Mouse (Mus musculus) hindbrain, embryonic 12.5 days (tissue): Measurements from ENCODE around the gene Phf20. TPM values are rescaled to one million over a fixed set of nuclear protein-coding genes. Genes with fewer than 3 reads are reported as not detected.
"Not testable (repeated sequence)": the region's sequence is repeated elsewhere in the genome, so short reads cannot be mapped to it uniquely, and the experiment has no call there.

Source experiments
- ATAC-seq: fragments of 200-750 bp; cut with Nextera tagmentation; 2 replicates; pipeline ENCODE4 v1.8.0; 2017; ENCODE audit warnings: moderate TSS enrichment; ENCODE audit not compliant: low FRiP score
- H3K27ac ChIP-seq: fragments of 300-500 bp; sonication (generic); 2 replicates; pipeline ENCODE4 v1.5.1; 2016; ENCODE audit warnings: mild to moderate bottlenecking
- H3K27me3 ChIP-seq: fragments of 300-500 bp; sonication (generic); 2 replicates; pipeline ENCODE4 v1.6.1; 2016; ENCODE audit warnings: mild to moderate bottlenecking
- H3K36me3 ChIP-seq: fragments of 300-500 bp; sonication (generic); 2 replicates; pipeline ENCODE4 v1.6.1; 2016; ENCODE audit warnings: mild to moderate bottlenecking
- H3K4me1 ChIP-seq: fragments of 300-500 bp; sonication (generic); 2 replicates; pipeline ENCODE4 v1.6.1; 2016
- H3K4me2 ChIP-seq: fragments of 300-500 bp; sonication (generic); replicated peaks from 2 replicates; pipeline ENCODE4 v1.6.1; 2016; ENCODE audit warnings: mild to moderate bottlenecking
- H3K4me3 ChIP-seq: fragments of 300-500 bp; sonication (generic); 2 replicates; pipeline ENCODE4 v1.5.1; 2016; ENCODE audit warnings: mild to moderate bottlenecking
- H3K9ac ChIP-seq: fragments of 300-500 bp; sonication (generic); 2 replicates; pipeline ENCODE4 v1.6.1; 2016; ENCODE audit warnings: mild to moderate bottlenecking, moderate library complexity
- H3K9me3 ChIP-seq: fragments of 300-500 bp; sonication (generic); replicated peaks from 2 replicates; pipeline ENCODE4 v1.6.1; 2016; ENCODE audit warnings: mild to moderate bottlenecking
- WGBS: fragments of 180-500 bp; shearing (Covaris S2); methylation state at CpG from one replicate; pipeline ENCODE4 v1.1.7; 2016; 5-methylcytosine and 5-hydroxymethylcytosine counted together
- polyA plus RNA-seq: library from polyadenylated mRNA; unstranded; fragments of >200 nt; fragmentation: Nextera tagmentation; extraction: Ambion mirVana; gene quantifications from 2 replicates; pipeline ENCODE4 v1.2.1, GENCODE M21; 2016

Phf20 gene
- polyA plus RNA-seq, 1 experiment from 2014 or later, result 95.7 TPM

- ATAC-seq, result no peak
- no peak overlapping the region for H3K4me3 ChIP-seq
- H3K9me3 ChIP-seq, result no peaks in the 10 kb centered on the region
- peaks cover 21% of the 10 kb centered on the region for H3K36me3 ChIP-seq
- no peak overlapping the region for H3K4me2 ChIP-seq
- no peak overlapping the region for H3K9ac ChIP-seq
- peaks cover 17% of the 10 kb centered on the region for H3K4me1 ChIP-seq
- 93% methylated on average over 6 of the region's 6 CpGs for WGBS
- H3K27ac ChIP-seq, result no peak overlapping the region
- H3K27me3 ChIP-seq, result no peaks in the 10 kb centered on the region
Measured at GRCm38 (mm10) chr2:156203917-156204316, 7.7 kb downstream of the Phf20 start.

- peaks cover 23% of the 10 kb centered on the region for H3K36me3 ChIP-seq
- 37% methylated on average over 1 of the region's 1 CpGs for WGBS
- no peak overlapping the region for H3K4me3 ChIP-seq
Measured at GRCm38 (mm10) chr2:156217786-156218185, 21.5 kb downstream of the Phf20 start.

DNA sequence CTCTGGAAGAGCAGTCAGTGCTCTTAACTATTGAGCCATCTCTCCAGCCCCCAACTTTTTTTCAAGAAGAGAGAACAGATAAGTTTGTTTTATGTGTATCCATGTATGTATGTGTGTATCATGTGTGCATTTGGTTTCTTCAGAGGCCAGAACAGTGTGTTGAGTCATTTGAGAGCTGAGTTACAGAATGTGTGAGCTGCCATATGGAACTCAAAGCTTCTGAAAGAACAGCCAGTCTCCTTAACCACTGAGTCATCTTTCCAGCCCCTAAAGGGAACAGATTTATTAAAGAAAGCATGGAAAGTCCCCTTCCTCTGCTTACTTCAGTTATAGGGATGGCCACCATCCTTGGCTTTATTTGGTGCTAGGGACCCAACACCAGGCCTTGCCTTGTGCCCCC, 25.8 kb downstream of the Phf20 start:
- no peaks in the 10 kb centered on the region for H3K9me3 ChIP-seq
- no peak overlapping the region for H3K4me2 ChIP-seq
- no peak overlapping the region for H3K9ac ChIP-seq
- 0 out of 2 replicates have a peak, but pooled peaks cover 2% of the 10 kb centered on the region for H3K4me1 ChIP-seq
- no peaks in the 10 kb centered on the region for H3K27me3 ChIP-seq
- peaks cover 38% of the 10 kb centered on the region for H3K36me3 ChIP-seq
- H3K27ac ChIP-seq, result no peak overlapping the region
- H3K4me3 ChIP-seq, result no peak overlapping the region
- no peak for ATAC-seq

More at GRCm38 (mm10) chr2:156217786-156218185, 21.5 kb downstream of the Phf20 start:
- ATAC-seq, result no peak
- Histone ChIP-seq H3K9me3 (no peaks in the 10 kb centered on the region), H3K27me3 (no peaks in the 10 kb centered on the region), H3K27ac (no peak overlapping the region), H3K9ac (no peak overlapping the region), H3K4me2 (no peak overlapping the region), H3K4me1 (0 out of 2 replicates have a peak, but pooled peaks cover 2% of the 10 kb centered on the region)

- no peak overlapping the region for H3K4me2 ChIP-seq
- ATAC-seq, result no peak
- no peak overlapping the region for H3K27ac ChIP-seq
- H3K4me1 ChIP-seq, result no peaks in the 10 kb centered on the region
- no peak overlapping the region for H3K9ac ChIP-seq
- no peaks in the 10 kb centered on the region for H3K27me3 ChIP-seq
- WGBS, result 93% methylated on average over 5 of the region's 5 CpGs
- peaks cover 35% of the 10 kb centered on the region for H3K36me3 ChIP-seq
- no peak overlapping the region for H3K4me3 ChIP-seq
- H3K9me3 ChIP-seq, result no peaks in the 10 kb centered on the region
Measured at GRCm38 (mm10) chr2:156224043-156224442, 27.8 kb downstream of the Phf20 start.

DNA sequence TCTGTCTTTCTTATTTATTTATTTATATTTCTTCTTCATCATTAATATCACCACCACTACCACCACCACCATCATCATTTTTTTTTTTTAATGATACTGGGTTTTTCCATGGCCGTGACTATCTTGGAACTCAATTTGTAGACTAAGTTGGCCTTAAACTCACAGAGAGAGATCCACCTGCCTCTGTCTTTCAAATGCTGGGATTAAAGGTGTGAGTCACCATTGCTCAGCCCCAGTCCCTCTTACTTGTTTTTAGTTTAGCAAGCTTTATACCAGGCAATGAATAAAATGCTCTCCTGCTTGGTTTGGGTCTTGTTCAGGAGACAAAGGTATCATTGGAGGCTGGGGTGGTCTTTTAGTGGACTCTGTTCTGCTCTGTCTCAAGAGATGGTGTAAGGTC, 31.4 kb downstream of the Phf20 start:
- ATAC-seq, result no peak
- no peaks in the 10 kb centered on the region for H3K9me3 ChIP-seq
- no peaks in the 10 kb centered on the region for H3K4me1 ChIP-seq
- H3K36me3 ChIP-seq, result peaks cover 42% of the 10 kb centered on the region
- H3K27me3 ChIP-seq, result no peaks in the 10 kb centered on the region
- WGBS, result 100% methylated on average over 1 of the region's 1 CpGs
- no peak overlapping the region for H3K4me3 ChIP-seq
- H3K4me2 ChIP-seq, result no peak overlapping the region
- no peak overlapping the region for H3K27ac ChIP-seq
- no peak overlapping the region for H3K9ac ChIP-seq

GRCm38 (mm10) chr2:156229171-156229570, 32.9 kb downstream of the Phf20 start:
- Histone ChIP-seq H3K9ac (no peak overlapping the region), H3K27ac (no peak overlapping the region), H3K27me3 (no peaks in the 10 kb centered on the region), H3K4me2 (no peak overlapping the region), H3K9me3 (no peaks in the 10 kb centered on the region), H3K36me3 (peaks cover 34% of the 10 kb centered on the region), H3K4me1 (no peaks in the 10 kb centered on the region), H3K4me3 (no peak overlapping the region)
- no peak for ATAC-seq
- 90% methylated on average over 1 of the region's 1 CpGs for WGBS

GRCm38 (mm10) chr2:156231340-156231739, 35.1 kb downstream of the Phf20 start:
- Histone ChIP-seq H3K4me3 (no peak overlapping the region), H3K27me3 (no peaks in the 10 kb centered on the region), H3K9ac (no peak overlapping the region), H3K9me3 (no peaks in the 10 kb centered on the region), H3K36me3 (peaks cover 34% of the 10 kb centered on the region), H3K4me2 (no peak overlapping the region), H3K27ac (no peak overlapping the region), H3K4me1 (no peaks in the 10 kb centered on the region)
- ATAC-seq, result no peak

DNA sequence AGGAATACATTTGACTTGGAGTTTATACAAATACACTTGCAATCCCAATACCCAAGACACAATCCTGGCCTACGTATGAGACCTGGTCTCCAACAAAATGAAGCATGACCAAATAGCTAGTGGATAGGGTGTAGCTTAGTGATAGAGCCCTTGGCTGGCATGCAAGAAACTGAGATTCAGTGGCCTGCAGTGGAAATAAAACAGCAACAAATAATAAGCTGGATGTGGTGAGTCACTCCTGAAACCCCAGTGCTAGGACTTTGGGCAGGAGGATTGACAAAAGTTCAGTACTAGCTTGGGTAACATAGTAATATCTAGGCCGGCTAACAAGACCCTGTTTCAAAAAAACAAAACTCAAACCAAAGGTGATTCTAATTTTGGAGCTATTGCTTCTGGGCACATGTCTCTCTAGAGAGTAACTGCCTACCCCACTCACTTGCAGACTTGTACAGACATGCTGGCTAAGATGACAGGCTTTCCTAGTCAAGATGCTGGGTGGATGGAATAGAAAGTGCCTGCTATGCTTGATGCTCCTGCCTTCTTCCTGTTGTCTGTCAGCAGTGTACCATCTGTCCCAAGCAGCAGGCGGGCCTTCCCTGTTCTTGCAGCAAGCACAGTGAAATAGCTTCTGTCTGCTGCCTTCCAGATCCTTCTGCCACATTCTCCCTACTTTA, 37.1 kb downstream of the Phf20 start:
- no peaks in the 10 kb centered on the region for H3K27me3 ChIP-seq
- H3K9ac ChIP-seq, result no peak overlapping the region
- no peaks in the 10 kb centered on the region for H3K9me3 ChIP-seq
- H3K4me3 ChIP-seq, result no peak overlapping the region
- WGBS, result 77% methylated on average over 3 of the region's 3 CpGs
- H3K4me1 ChIP-seq, result no peaks in the 10 kb centered on the region
- H3K36me3 ChIP-seq, result peaks cover 27% of the 10 kb centered on the region
- no peak for ATAC-seq
- no peak overlapping the region for H3K27ac ChIP-seq
- no peak overlapping the region for H3K4me2 ChIP-seq

- H3K27ac ChIP-seq, ATAC-seq, H3K9ac ChIP-seq, H3K27me3 ChIP-seq, H3K9me3 ChIP-seq, H3K4me1 ChIP-seq, H3K4me2 ChIP-seq, H3K4me3 ChIP-seq: not testable (repeated sequence)
- peaks cover 27% of the 10 kb centered on the region for H3K36me3 ChIP-seq
- WGBS, result 60% methylated on average over 2 of the region's 2 CpGs
Measured at GRCm38 (mm10) chr2:156234016-156234415, 37.8 kb downstream of the Phf20 start.

GRCm38 (mm10) chr2:156235847-156236246, 39.6 kb downstream of the Phf20 start:
- Histone ChIP-seq H3K27ac (no peak overlapping the region), H3K4me3 (no peak overlapping the region), H3K4me1 (no peaks in the 10 kb centered on the region), H3K4me2 (no peak overlapping the region), H3K27me3 (no peaks in the 10 kb centered on the region), H3K9me3 (no peaks in the 10 kb centered on the region), H3K9ac (no peak overlapping the region), H3K36me3 (peaks cover 24% of the 10 kb centered on the region)
- WGBS, result 84% methylated on average over 4 of the region's 4 CpGs
- ATAC-seq, result no peak

- WGBS, result 96% methylated on average over 2 of the region's 2 CpGs
- no peak overlapping the region for H3K27ac ChIP-seq
- H3K4me3 ChIP-seq, result no peak overlapping the region
- no peak overlapping the region for H3K4me2 ChIP-seq
- H3K4me1 ChIP-seq, result no peaks in the 10 kb centered on the region
- no peak overlapping the region for H3K9ac ChIP-seq
- no peak for ATAC-seq
- no peaks in the 10 kb centered on the region for H3K9me3 ChIP-seq
- no peaks in the 10 kb centered on the region for H3K27me3 ChIP-seq
- peaks cover 16% of the 10 kb centered on the region for H3K36me3 ChIP-seq
Measured at GRCm38 (mm10) chr2:156241662-156242061, 45.4 kb downstream of the Phf20 start.

DNA sequence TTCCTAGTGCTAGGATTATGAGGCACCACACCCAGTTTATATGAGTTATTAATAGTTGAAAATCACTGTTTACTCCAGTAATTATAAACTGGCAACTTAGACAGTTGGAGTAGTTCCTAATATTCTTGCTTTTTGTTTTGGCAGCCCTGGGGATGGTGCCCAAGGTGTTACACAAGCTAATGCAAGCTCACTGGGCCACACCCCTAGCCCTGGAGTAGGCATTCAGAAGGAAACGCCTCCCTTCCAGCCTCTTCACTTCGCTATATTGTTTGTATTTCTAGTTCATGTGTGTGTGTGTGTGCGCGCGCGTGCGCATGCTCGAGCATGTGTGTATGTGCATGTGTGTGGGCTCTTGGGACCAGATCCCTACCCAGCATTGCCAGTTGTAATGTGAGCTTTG, 46.7 kb downstream of the Phf20 start:
- Histone ChIP-seq H3K27ac (no peak overlapping the region), H3K4me1 (no peaks in the 10 kb centered on the region), H3K27me3 (no peaks in the 10 kb centered on the region), H3K9ac (no peak overlapping the region), H3K9me3 (no peaks in the 10 kb centered on the region), H3K36me3 (peaks cover 27% of the 10 kb centered on the region), H3K4me2 (no peak overlapping the region), H3K4me3 (no peak overlapping the region)
- no peak for ATAC-seq
- 95% methylated on average over 8 of the region's 8 CpGs for WGBS

- Histone ChIP-seq H3K4me1 (no peaks in the 10 kb centered on the region), H3K27me3 (no peaks in the 10 kb centered on the region), H3K9ac (no peak overlapping the region), H3K27ac (no peak overlapping the region), H3K36me3 (peaks cover 40% of the 10 kb centered on the region), H3K9me3 (no peaks in the 10 kb centered on the region), H3K4me2 (no peak overlapping the region), H3K4me3 (no peak overlapping the region)
- no peak for ATAC-seq
Measured at GRCm38 (mm10) chr2:156247599-156247998, 51.3 kb downstream of the Phf20 start.
